Mouse (Mus musculus) left cerebral cortex, postnatal 10 days (tissue): ENCODE results near the gene Psors1c2. TPM values are rescaled to one million over a fixed set of nuclear protein-coding genes. Genes with fewer than 3 reads are reported as not detected.

Experiments
- DNase-seq, 2 experiments: peaks; one replicate each; pipeline ENCODE4 v3.0.0; 2021 to 2022; ENCODE audit warnings: low spot score in 2 of 2, mixed read lengths in 1 of 2; ENCODE audit errors: extremely low spot score in 1 of 2
- intact Hi-C: fragments of 180-260 bp; cut with DNase I; formaldehyde crosslinking; loops from one replicate; pipeline ENCODE4 v1.15.1; 2025
- total RNA-seq, 2 experiments: library from RNA; stranded (reverse); gene quantifications; 2 replicates each; pipeline ENCODE4 v1.2.3; 2021

Gene Psors1c2
- total RNA-seq, 2 experiments from 2014 or later, result 0.43 to 0.59 TPM

GRCm38 (mm10) chr17:35551881-35552414 lies 18.9 kb downstream of the Psors1c2 start, which contains the start of gene Cdsn:
Gene Cdsn (plus strand): TSS chr17:35552128.
- intact Hi-C loops, result no loop called here
- no peak for DNase-seq

GRCm38 (mm10) chr17:35554321-35554720 lies 21.3 kb downstream of the Psors1c2 start:
- no peak for DNase-seq
- intact Hi-C loops, result no loop called here

- intact Hi-C loops, result no loop called here
- no peak for DNase-seq
Measured at GRCm38 (mm10) chr17:35554761-35555397, 21.9 kb downstream of the Psors1c2 start.

GRCm38 (mm10) chr17:35556186-35556765 lies 23.3 kb downstream of the Psors1c2 start:
- intact Hi-C loops, result no loop called here
- DNase-seq, result no peak

- peak in 1 of 2 experiments; percentile 68 for DNase-seq
- intact Hi-C loops, result no loop called here
Measured at GRCm38 (mm10) chr17:35556812-35557211, 23.8 kb downstream of the Psors1c2 start.

DNA sequence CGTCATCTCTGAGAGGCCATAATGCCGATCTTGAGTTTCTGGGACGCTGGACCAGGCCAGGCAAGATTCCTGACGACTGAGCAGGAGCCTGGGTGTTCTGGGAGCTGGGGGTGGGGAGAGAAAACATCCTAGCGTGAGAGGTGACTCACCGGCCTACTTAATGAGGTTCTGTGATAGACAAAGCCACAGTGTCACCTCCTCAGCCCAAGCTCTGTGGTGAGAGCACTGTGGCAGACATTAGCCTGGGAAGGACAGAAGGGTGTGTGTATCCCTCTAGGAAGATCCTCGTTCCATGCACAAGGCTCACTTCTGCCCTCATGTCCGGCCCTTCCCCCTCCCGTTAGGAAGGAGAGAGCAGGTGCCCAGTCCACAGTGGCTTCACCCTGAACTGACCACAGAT lies 24.4 kb downstream of the Psors1c2 start:
- intact Hi-C loops, result no loop called here
- DNase-seq, result no peak

DNA sequence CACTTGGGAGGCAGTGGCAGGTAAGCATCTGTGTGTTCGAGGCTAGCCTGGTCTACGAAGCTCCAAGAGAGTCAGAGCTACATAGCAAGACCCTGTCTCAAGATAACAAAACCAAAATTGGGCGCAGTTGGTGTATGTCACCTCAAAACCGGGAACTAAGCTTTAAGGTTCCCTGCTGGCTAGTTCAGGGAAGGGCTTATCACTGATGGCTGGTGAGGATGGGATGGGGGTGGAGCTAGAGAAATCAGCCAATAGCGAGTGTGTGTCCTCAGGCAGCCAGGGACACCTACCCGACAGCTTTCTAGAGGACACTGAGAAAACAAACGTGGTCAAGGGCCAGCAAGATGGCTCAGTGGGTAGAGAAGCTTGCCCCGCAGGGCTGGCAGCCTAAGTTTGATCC lies 25.2 kb downstream of the Psors1c2 start:
- intact Hi-C loops, result no loop called here

GRCm38 (mm10) chr17:35567150-35567549 lies 34.1 kb downstream of the Psors1c2 start, which contains the start of gene 2300002M23Rik:
Gene 2300002M23Rik (plus strand): TSS chr17:35567450.
- DNase-seq, result no peak
- intact Hi-C loops, result no loop called here

More for the DNA sequence above, 25.2 kb downstream of the Psors1c2 start:
- no peak for DNase-seq

DNA sequence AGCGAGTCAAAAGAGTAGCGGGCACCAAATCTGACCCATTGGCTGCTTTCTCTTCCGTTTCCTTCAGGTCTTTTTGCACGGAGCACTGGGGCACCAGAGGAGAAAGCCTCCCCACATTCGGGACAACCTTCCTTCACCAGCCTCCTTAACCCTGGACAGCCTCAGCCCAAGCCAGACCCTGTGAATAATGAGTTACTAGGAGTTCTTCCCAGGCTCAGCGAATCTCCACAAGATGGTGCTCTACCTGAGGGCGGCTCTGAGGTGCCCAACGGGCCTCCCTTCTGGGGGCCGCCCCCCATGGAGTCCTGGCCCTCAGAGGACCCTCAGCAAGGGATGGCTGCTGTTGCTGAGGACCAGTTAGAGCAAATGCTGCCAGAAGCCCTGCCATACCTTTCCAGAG lies 34.8 kb downstream of the Psors1c2 start:
- intact Hi-C loops, result no loop called here
- no peak for DNase-seq

DNA sequence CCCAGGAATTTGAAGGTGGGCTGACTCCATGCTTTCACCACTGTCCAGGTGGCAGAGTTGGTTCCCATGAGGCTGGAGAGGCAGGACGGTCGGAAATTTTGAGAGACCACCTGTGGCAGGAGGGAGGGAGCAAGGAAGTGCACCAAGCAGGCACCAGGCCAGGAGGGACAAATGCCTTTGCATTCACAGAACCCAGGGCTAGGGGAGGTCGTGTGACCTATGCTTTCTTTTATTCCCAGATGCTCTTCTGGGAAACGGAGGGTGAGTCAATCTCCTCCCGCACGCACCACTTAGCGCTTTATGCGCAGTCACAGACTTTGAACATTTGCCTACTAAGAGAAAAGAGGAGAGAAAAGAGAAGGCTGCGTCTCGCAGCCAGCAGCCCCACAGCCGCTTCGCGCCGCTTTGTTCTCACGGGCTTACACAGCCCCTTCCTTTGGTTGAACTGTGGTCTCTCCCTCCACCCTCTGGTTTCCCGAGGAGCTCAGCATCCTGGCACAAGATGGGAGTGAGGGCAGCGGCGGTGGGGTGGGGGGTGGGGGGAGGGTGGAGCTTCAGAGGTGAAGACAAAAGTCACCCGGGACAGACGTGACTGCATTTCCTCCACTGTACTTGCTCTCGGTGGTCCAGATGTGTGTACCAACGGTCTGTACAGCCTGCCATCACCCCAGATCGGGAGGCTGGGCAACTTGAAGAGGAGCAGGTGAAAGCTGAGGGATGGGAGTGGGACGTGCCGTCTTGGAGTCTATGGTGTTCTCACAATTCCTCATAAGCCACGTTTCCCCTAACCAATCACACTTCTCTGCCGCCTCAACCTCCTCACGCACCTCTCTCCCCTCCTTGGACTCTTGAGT lies 36.3 kb downstream of the Psors1c2 start:
- intact Hi-C loops, result no loop called here

GRCm38 (mm10) chr17:35570836-35571235 lies 37.8 kb downstream of the Psors1c2 start:
- intact Hi-C loops, result no loop called here
- no peak for DNase-seq

More for the DNA sequence above, 36.3 kb downstream of the Psors1c2 start:
- no peak for DNase-seq

DNA sequence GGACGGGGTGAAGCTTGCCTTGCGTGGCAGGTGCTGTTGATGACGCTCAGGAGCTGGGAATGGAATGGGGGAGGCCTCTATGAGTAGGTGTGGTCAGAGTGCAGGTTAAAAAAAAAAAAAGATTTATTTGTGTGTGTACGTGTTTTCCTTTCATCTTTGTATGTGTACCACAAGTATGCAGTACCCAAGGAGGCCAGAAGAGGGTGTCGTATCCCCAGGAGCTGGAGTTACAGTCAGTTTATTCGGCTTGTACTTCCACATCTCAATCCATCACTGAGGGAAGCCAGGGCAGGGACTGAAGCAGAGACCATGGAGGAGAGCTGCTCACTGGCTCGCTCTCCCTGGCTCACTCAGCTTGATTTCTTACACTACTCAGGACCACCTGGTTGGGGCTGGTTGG lies 38.5 kb downstream of the Psors1c2 start:
- intact Hi-C loops, result no loop called here
- DNase-seq, result no peak

- intact Hi-C loops, result no loop called here
- DNase-seq, result peak; percentile 49 to 82
Measured at GRCm38 (mm10) chr17:35578211-35578610, 45.2 kb downstream of the Psors1c2 start.

DNA sequence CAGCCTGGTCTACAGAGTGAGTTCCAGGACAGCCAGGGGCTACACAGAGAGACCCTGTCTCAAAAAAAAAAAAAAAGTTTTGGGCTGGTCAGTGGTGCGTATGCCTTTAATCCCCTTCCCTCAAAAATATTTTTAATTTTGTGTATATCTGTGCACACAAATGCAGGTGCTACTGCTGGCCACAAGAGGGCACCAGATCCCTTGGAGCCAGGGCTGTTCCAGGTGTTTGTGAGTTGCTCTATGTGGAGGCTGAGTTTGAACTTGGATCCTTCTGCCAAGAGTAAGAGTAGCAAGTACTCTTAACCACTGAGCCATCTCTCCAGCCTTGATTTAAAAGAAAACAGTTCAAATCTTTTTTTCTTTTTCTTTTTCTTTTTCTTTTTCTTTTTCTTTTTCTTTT lies 49.9 kb downstream of the Psors1c2 start:
- DNase-seq, result no peak

More for the DNA sequence above, 49.9 kb downstream of the Psors1c2 start:
- intact Hi-C loops, result loop anchor here (5.0 kb wide), 1 partner anchor 154 kb away; no protein-coding TSS in a partner anchor

Other genes with a start within 250 kb of the Psors1c2 start
- gene H2-Q1, start 212.8 kb upstream of the Psors1c2 start, total RNA-seq, result under 1 TPM; 0.67 to 0.81 TPM
- 1 to 10 TPM; 1.7 to 1.8 TPM for gene H2-Q2, start 191.0 kb upstream of the Psors1c2 start, total RNA-seq
- gene H2-Q4, start 153.6 kb upstream of the Psors1c2 start, total RNA-seq, result 1 to 10 TPM in 1 of 2 experiments, under 1 TPM in 1; 0.56 to 1.4 TPM
- gene H2-Q6, start 108.4 kb upstream of the Psors1c2 start, total RNA-seq, result not detected
- under 1 TPM in 1 of 2 experiments, not detected in 1; 0.55 TPM for gene H2-Q7, start 94.0 kb upstream of the Psors1c2 start, total RNA-seq
- gene H2-Q10, start 63.1 kb upstream of the Psors1c2 start, total RNA-seq, result not detected
- not detected for gene Pou5f1, start 27.2 kb upstream of the Psors1c2 start, total RNA-seq
- 1 to 10 TPM; 5.7 to 8.5 TPM for gene Tcf19, start 16.4 kb upstream of the Psors1c2 start, total RNA-seq
- gene Cchcr1, start 16.1 kb upstream of the Psors1c2 start, total RNA-seq, result 1 to 10 TPM; 6.4 to 7.4 TPM
- gene Cdsn, start 18.9 kb downstream of the Psors1c2 start, total RNA-seq, result under 1 TPM; 0.41 to 0.47 TPM
- not detected for gene 2300002M23Rik, start 34.2 kb downstream of the Psors1c2 start, total RNA-seq
- not detected for gene Sfta2, start 68.3 kb downstream of the Psors1c2 start, total RNA-seq
- not detected for gene Gm9573, start 93.4 kb downstream of the Psors1c2 start, total RNA-seq
- not detected for gene Mucl3, start 110.5 kb downstream of the Psors1c2 start, total RNA-seq
- 10 to 100 TPM; 31.2 to 42.6 TPM for gene Vars2, start 134.4 kb downstream of the Psors1c2 start, total RNA-seq
- gene Gtf2h4, start 140.5 kb downstream of the Psors1c2 start, total RNA-seq, result 10 to 100 TPM; 23.5 to 24.1 TPM
- gene Ddr1, start 171.4 kb downstream of the Psors1c2 start, total RNA-seq, result 10 to 100 TPM; 39.6 to 40.1 TPM